Mouse (Mus musculus) c-Kit-positive CD71-negative TER-119-negative erythroid progenitor cells, embryonic 14.5 days (primary cell): ENCODE results near the gene Guca1a.
"Not testable (repeated sequence)": the region's sequence is repeated elsewhere in the genome, so short reads cannot be mapped to it uniquely, and the experiment has no call there.

Experiments used
- DNase-seq: peaks from one replicate; pipeline ENCODE4 v3.0.0-alpha.2; 2013; ENCODE audit warnings: low read depth

Guca1a gene

DNA sequence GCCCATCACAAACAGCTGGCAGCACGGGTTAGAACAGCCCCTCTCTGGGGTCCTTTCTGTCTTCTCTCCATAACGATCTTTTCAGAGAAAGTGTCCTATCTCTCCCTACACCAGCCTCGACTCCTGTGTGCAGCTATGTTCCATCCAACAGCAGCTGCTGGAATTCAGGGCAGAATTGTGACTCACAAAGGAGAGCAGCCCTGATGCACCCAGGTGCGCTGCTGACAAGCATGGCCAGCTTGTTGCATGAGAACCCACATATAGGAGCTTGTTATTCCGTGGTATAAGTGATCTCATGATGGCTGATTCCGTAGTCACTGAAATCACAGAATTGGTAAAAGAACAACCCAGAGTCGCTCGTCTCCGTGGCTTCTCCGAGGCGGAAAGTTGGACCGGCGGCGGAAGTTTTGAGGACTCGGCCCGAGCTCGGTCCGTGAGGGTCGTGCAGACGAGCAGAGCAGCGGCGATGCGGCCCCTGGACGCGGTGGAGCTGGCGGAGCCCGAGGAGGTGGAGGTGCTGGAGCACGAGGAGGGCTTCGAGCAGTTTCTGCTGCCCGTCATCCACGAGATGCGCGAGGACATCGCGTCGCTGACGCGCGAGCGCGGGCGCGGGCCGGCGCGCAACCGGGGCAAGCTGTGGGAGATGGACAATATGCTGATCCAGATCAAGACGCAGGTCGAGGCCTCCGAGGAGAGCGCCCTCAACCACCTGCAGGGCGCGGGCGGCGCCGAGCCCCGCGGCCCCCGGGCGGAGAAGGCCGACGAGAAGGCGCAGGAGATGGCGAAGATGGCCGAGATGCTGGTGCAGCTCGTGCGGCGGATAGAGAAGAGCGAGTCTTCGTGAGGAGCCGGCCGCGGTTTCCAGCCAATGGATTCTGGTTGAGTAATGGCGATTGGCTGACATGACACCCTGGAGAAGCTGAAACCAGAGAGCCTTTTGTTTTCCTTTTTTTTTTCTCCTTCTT lies 9.8 kb upstream of the Guca1a start:
- not testable (repeated sequence) for DNase-seq

DNA sequence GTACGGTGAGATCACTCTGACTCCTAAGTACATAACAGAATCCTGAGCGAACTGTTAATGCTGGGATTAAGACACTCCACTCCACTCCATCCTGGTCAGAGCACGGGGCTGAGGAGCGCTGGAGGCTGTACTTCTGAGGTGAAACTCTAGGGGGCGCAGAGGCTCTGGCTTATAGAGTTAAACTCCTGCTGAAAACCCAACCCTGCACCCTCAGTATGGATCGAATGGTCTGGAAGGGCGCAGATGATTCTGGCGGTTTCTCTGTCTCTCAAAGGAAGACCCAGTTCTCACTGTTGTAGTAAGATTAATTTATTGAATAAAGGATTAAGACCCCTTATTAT lies 8.1 kb upstream of the Guca1a start:
- peak; percentile 50 for DNase-seq

DNA sequence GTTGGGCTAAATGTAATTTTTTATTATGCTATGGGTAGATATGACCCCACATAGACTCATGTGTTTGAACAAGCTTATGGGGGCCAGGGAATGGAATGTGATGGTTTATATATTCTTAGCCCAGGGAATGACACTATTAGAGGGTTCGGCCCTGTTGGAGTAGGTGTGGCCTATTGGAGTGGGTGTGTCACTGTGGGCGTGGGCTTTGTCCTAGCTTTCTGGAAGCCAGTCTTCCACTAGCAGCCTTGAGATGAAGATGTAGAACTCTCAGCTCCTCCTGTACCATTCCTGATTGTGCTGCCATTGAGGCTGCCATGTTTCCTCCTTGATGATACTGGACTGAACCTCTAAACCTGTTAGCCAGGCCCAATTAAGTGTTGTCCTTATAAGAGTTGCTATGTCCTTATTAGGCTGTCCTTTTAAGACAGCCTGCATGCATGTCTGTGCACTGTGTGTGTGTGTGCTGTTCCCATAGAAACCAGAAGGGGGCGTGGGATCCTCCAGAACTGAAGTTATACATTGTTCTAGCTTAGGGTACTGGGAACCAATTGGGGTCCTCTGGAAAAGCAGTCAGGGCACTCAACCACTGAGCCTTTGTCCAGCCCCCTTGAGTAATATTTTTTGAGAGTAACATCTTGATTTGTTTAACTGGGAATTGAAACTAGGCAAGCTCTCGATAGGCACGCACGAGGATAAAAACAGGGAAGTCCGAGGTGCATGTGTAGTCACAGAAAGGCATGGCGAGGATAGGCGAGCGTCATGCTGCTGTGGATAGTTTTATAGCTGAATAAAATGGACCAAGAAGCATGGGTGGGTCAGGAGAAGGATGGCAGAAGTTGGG lies 7.6 kb upstream of the Guca1a start:
- DNase-seq, result no peak

DNA sequence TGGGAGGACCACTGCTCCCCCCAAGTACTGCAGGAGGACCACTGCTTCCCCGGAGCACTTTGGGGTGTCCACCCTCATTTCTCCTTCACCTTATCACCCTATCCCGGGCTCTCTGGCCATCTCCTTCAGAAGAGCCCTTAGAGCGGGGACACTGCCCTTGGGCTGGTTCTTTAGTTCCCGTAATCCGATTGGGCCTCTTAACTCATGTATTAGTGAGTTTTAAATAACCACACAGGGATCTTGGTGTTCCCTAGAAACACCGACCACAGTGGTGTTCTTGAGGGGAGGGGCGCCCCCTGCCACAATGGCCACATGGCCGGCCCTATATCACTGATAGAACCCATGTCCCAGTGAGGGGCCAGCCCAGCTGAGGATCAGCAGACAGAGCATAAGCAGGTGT lies 1.3 kb downstream of the Guca1a start:
- no peak for DNase-seq

DNA sequence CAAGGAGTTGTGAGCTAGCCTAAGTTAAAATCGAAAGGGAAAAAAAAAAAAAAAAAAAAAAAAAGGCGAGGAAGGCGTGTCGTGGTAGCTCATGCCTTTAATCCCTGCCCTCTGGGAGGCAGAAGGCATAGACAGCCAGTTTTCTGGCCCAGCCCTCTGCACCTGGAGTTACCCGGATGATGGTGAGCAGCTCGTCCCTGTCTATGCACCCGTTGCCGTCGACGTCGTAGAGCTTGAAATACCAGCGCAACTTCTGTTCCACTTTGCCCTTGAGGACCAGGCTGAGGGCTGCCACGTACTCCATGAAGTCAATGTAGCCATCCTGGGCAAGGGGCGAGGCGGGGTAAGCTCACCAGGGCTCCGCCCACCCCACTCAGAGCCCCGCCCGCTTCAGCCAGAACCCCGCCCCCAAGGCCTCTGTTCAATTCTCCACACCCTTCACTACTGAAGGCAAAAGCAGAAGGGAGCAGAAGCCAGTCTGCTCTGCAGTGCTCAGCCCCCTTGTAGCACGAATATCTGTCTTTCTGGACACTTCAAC lies 4.9 kb downstream of the Guca1a start:
- peak; percentile 56 for DNase-seq

DNA sequence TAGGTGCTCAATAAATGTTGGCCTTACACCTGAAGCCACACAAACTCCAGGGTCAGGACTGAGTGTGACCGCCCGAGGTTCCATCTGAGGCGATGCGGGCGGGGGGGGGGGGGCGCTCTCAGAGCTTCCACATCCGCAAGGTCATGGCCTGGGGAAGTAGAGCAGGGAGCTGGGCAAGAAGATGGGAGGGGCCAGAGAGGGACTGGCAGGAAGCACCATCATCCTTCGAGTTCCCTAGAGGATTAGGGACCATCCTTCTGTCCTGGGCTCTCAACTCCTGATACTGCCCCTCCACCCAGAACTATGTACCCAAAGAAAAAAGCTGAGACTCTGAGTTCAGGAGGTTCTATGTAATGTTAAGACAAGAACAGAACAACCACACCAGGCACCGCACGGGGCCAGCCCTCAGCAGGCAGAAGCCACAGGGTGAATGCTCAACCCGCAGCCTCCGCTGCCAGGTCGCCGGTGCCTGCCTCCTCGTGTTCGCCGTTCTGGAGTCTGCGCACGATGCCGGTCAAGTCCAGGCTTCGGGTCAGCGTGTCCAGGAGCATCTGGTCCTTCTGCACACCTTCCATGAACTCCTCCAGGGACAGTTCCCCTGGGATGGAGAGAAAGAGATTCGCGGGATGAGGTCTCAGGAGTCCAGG lies 6.0 kb downstream of the Guca1a start:
- DNase-seq, result no peak

DNA sequence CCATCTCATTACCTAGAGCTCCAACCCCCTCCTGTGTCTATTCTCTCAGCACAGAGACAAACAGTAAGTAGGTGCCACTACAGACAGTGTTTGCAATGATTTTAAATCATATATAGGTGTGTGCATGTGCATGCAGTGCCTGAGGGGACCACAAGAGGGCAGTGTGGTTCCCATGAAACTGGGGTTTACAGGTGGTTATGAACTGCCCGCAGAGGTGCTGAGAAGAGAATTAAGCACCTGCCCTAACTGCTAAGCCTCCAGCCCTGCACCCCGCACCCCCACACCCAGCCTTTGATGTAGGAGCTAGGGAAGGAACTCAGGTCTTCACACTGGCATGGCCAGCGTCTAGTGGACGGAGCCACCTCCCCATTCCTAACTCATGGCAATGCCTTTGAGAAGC lies 13.7 kb downstream of the Guca1a start:
- no peak for DNase-seq

DNA sequence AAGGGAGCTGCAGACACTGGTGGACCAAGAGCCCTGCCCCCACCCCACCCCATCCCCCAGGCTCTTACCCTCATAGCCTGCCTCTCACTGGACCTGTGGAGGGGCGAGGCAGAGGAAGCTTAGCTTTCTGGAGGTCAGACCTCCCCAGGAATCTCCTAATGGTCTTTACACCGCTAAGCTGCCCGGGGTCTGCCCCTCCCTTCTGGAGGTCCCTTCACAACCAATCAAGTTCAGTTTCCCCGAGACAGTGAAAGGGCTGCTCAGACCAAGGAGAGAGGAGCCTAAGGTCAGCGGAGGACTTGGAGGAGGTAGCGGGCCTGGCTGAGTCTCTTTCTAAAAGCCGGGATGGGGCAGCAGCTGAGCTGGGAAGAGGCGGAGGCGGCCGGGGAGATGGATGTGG lies 15.2 kb downstream of the Guca1a start, which contains the start of gene Guca1b:
Gene Guca1b, plus strand, starts transcription at position 249 of the 400 bp plus-strand sequence.
- DNase-seq, result no peak

DNA sequence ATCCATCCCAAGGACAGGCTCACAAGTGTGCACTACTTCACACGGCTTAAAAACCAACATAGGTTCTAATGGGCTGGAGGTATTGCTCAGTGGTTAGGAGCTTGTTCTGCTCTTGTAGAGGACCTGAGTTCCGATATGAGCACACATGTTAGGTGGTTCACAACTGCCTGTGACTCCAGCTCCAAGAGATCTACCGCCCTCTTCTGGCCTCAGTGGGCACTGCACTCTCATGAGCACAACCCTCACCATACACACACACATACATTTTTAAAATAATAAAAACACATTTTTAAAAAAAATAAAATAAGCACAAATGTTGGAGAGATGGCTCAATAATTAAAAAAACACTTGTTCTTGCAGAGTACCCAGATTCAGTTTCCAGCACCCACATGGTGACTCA lies 16.3 kb downstream of the Guca1a start:
- no peak for DNase-seq

DNA sequence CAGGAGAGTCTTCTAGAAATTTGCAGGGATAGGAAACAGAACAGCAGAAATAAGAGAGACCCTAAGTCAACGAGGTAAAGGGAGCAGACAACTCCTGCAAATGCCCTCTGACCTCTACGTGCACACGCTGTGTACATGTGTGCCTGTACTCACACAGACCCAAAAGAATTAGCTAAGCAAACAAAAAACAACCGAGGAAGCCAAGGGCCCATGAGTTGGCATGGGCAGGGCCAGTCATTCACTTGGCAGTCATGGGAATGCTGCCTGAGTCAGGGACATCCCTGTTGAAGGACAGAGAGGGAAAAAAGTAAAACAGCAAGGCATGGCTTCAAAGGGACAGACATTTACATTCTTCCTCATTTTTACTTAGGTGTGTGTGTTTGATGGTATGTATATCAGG lies 17.1 kb downstream of the Guca1a start:
- DNase-seq, result no peak

DNA sequence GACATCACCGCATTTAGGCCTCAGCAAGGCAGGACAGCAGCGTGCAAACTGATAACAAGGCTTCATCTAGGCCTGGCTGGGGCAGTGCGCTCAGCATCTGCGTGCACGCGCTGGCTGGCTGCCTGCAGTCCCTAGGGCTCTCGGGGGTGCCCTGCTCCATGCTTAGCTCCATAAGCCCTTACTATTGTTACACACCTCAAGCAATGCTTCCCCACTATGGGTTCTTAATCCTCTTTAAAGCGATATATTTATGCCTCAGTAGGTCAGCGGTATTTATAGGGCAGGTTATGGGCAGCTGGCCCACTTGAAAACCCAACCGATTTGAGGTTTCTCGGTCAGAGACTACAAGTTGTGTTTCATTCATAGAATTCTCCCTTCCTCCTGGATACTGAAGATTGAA lies 18.5 kb downstream of the Guca1a start:
- no peak for DNase-seq

DNA sequence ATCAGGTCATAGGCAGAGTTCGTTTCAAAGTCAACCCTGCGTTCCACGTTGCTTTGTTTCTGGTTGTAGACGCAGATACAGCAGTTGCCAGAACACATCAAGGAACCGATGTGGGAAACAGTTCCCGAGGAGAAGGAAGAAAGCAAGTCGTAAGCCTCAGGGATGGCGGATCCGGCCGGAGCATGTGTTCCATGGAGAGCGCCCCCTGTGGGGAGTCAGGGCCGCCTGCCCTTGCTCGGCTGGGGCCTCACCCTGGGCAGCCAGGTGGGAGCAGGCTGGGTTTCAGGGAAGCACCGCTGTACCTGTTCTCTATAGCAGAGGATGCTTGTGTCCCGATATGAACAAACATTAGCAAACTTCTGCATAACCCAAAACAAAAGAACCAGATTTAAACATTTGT lies 22.3 kb downstream of the Guca1a start:
- DNase-seq, result no peak

DNA sequence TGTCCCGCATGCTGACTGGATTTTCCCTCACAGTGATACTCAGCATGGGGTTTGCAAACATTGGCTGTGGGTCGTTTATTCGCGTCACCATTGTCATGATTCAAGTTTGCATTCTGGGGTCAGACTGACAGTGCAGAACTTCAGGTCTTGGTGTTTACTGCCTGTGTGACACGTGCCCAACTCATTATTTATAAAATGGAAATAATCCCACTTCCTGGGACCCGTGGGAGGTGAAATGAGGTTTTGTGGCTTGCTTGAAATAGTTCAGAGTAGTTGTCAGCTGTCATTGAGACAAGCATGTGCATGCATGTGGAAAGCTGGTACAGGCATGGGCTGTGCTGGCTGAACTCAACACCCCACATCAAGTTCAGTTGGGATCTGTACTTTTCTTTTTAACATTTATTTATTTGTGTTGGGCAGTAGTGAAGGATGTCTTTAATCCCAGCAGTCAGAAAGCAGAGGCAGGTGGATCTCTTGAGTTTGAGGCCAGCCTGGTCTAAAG lies 23.6 kb downstream of the Guca1a start:
- DNase-seq, result no peak

DNA sequence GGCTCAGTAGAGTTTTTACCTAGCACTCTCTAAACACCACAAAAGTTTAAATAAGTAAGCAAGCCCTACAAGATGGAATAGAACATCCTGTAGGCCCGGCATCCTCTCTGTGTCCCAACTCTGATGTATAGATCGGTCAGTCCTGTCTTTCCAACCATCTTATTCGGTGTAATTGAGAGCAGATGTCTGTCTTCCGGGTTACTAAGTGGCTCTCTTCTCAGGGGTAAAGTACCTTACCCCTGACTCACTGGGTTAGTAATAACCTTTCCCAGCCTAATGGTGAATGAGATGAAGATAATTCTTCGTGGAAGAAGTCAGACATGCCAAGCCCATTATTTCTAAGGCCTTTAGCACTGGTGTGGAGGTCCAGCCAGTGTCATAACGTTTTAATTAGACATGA lies 26.4 kb downstream of the Guca1a start:
- DNase-seq, result no peak

DNA sequence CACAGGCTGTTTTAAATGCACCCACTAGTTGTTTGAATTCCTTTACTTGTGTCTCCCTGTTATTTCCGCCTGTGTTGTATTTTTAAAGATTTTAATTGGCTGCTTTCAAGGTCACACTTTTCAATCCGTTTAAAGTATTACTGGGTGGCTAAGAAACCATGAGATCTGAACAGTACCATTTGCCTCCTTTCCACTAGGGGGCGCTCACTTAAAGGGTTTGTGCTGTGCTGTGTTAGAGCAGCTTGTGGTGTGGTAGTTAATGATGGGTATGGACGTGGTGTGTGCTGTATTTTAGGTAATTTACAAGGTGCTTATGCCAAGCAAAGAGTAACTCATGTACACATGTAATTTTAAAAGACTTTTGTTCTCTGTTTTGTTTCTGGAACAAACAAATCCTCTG lies 28.9 kb downstream of the Guca1a start:
- peak; percentile 55 for DNase-seq

DNA sequence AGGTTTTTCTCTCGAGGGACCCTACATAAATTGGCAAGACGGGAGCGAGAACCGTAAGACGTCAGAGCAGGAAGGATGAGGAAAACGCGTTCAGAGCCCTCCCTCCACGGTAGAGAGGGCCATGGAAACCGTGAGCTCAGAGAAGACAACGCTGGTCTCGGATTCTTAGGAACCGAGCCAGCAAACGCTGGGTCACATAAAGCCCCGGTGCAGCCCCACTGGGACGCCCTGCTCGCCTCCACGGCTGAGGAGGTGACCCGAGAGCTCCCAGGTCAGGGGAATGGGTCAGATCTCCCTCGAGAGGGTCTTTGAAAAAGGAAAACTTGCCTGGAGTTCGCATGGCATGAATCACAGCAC lies 31.3 kb downstream of the Guca1a start:
- no peak for DNase-seq

DNA sequence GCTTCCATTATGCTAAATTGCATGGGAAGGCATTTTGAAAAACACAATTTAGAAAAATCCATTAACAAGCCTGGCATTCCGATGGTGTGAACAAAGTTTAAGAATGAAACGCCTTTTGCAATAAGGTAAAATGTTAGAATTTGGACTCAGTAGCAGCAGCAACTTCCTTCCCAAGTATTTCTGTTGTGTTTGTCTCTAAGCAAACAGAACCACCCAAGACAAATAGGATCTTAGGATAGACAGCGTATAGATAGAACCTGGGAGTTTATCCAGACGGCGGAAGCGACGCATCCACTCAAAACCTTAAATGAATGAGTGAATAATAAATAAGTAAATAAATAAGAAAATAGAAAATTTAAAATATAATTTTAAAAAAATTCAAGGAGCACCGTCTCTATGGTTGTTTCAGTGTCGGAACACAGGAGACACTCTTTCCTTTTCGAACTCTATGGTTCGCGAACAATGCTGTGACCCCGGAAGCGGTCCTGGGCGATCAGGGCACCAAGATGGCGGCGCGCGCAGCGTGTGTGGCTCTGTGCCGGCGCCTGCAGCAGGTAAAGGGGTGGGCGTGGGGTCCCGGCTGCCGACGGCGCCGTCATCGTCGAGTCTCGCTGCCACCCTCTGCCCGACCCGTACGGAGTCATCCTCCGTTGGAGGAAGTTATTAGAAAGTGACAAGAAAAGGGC lies 31.8 kb downstream of the Guca1a start, which contains the start of gene Mrps10:
Gene Mrps10, plus strand, starts transcription at position 487 of the 686 bp plus-strand sequence.
- peak; percentile 83 for DNase-seq

DNA sequence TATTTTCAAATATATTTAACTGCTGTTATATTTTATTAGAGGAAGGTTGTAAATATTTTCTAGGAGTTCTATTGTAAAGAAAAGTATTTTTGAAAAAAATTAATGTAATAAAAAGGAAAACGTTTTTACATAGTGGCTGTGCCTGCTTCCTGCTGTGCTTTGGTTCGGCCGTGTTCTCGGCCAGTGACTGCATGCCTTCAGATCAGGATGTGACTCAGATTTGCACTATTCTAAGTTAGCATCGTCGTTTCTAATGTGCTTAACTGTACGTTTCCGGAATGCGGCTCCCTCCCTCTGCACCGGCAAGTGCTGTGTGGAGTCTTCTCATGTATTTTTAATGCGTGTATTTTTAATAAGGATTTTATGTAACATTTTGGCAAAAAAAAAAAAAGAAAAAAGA lies 39.0 kb downstream of the Guca1a start:
- DNase-seq, result no peak

DNA sequence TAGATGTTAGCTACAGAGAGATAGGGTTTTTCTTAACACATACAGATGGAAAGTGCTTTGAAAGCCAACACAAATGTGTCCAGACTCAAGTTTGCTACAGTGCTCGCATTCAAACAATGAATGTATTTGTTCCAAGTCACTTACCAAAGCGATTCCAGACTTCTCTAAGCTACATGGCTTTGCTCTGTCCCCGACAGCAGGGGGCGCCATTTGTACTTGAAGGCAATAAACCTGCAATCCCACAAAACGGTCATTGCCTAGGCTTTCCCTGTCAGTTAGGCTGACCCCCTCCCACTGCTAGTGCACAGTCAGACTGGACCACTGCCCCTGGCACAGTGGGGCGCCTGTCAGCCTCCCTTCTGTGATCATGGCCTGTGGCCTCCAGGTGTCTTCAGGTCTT lies 40.4 kb downstream of the Guca1a start:
- peak; percentile 47 for DNase-seq

DNA sequence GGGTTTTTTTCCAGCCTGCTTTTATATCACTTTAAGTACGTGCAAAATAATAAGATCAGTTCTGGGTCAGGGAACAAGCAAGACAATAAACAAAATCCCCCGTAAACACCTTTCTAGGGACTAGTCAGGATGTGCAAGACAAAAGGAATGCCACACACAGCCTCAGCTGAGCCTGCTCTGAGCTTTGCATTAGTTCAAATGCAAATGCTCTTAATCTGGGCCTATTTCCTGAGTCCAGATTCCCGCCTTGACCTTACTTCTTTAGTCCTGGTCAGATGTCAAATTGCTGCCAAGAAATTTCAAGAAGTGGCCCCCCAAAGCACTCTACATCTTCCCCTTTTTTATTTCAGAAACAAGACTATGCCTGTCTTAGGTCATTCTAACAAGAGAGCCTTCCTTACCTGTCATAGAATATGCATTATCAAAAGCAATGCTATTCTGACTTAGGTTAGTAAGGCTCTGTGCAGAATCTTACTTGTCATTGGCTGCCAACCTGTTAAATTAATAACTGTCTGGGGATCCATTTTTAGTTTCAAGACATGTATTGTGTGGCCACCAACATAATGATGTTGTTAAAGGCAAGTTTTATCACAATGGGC lies 50.6 kb downstream of the Guca1a start:
- no peak for DNase-seq
